21 mouse cellular contexts compared by ENCODE assay signal in the genomic region with DNA sequence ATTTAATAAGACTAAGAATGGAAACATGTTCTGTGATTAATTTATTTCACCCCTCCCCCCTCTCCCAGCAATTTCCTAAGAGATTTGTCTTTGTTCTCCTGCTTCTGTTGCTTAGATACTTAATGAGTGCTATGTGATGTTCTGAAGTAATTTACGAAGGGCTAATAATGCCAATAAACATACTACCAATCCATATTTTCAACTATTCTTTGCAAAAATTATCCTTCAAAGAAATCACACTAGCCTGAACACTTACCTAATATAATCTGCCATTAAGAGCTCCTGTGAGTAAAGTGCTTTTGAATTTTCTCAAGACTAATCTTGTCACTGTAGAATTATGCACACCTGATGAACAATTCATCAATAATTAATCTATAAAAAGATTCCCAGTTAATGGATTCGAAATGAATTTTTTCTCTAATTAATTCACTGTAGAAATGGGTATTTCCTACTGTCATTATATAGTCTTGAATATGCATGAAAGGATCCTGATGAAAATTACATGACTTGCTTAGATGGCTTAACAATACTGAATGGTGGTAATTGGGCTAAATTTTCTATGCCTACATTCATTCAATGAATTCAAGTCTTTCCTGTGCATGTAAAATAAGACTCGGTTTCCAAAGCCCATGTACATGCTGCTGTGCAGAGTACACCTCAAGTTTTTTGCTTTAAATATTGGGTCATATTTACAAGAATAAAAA.
DNase-seq lines count a peak whose midpoint lies in the region; ATAC-seq and TF ChIP-seq lines count a peak whose summit lies in the region.
"Had no signal": no experiment of that assay in that cellular context is flagged by ENCODE, and none has a peak within 500 bp of the region (broad histone marks: within the 10 kb centered on the region; RNA-seq: fewer than 3 reads in every experiment).

No protein-coding gene starts in this region.

- H3K4me1 ChIP-seq in hindbrain, embryonic 15.5 days (replicated peaks) = no peaks in the 10 kb centered on the region
- no peaks in the 10 kb centered on the region for H3K4me1 ChIP-seq in hindbrain, embryonic 11.5 days (replicated peaks; ENCODE audit: control insufficient read depth, insufficient read depth, low read length)
- H3K4me1 ChIP-seq in forebrain, embryonic 15.5 days = peaks cover 9% of the 10 kb centered on the region
- H3K4me1 ChIP-seq in midbrain, postnatal 0 days (ENCODE audit: insufficient read depth, low read length) = no peaks in the 10 kb centered on the region
- H3K4me1 ChIP-seq: embryonic facial prominence, embryonic 12.5 days; liver, embryonic 13.5 days; neural tube, embryonic 13.5 days had no signal

- no peak overlapping the region for H3K4me2 ChIP-seq in hindbrain, embryonic 15.5 days
- H3K4me2 ChIP-seq in hindbrain, embryonic 11.5 days (replicated peaks; ENCODE audit: low read depth, low read length) = no peak overlapping the region
- H3K4me2 ChIP-seq in forebrain, embryonic 15.5 days (replicated peaks) = no peak overlapping the region
- no peak overlapping the region for H3K4me2 ChIP-seq in midbrain, postnatal 0 days (ENCODE audit: low read depth, low read length, poor library complexity, severe bottlenecking)
- H3K4me2 ChIP-seq: embryonic facial prominence, embryonic 12.5 days; liver, embryonic 13.5 days; neural tube, embryonic 13.5 days had no signal

- no peaks in the 10 kb centered on the region for H3K36me3 ChIP-seq in hindbrain, embryonic 15.5 days
- no peaks in the 10 kb centered on the region for H3K36me3 ChIP-seq in hindbrain, embryonic 11.5 days (ENCODE audit: control insufficient read depth, insufficient read depth, low read length)
- no peaks in the 10 kb centered on the region for H3K36me3 ChIP-seq in forebrain, embryonic 15.5 days
- H3K36me3 ChIP-seq in midbrain, postnatal 0 days (ENCODE audit: insufficient read depth, low read length) = no peaks in the 10 kb centered on the region
- H3K36me3 ChIP-seq: embryonic facial prominence, embryonic 12.5 days; liver, embryonic 13.5 days; neural tube, embryonic 13.5 days had no signal

- 0 out of 2 replicates have a peak, but pooled peaks have one; percentile 61 for ATAC-seq in hindbrain, embryonic 15.5 days (ENCODE audit: low FRiP score, low read depth)
- ATAC-seq in hindbrain, embryonic 11.5 days (ENCODE audit: low FRiP score) = no peak
- peak; percentile 95 for ATAC-seq in forebrain, embryonic 15.5 days (replicated peaks)
- 0 out of 2 replicates have a peak, but pooled peaks have one; percentile 41 for ATAC-seq in midbrain, postnatal 0 days (ENCODE audit: low FRiP score)
- ATAC-seq in inflammation-experienced regulatory T-cells, adult 6 months = no peak
- ATAC-seq: Patski had no signal

- no peaks in the 10 kb centered on the region for H3K27me3 ChIP-seq in hindbrain, embryonic 15.5 days
- no peaks in the 10 kb centered on the region for H3K27me3 ChIP-seq in hindbrain, embryonic 11.5 days (ENCODE audit: control insufficient read depth, insufficient read depth, low read length)
- no peaks in the 10 kb centered on the region for H3K27me3 ChIP-seq in forebrain, embryonic 15.5 days
- no peaks in the 10 kb centered on the region for H3K27me3 ChIP-seq in midbrain, postnatal 0 days (ENCODE audit: insufficient read depth, low read length)
- H3K27me3 ChIP-seq: embryonic facial prominence, embryonic 12.5 days; liver, embryonic 13.5 days; neural tube, embryonic 13.5 days; Patski had no signal

- WGBS in hindbrain, embryonic 15.5 days = 59% methylated on average over 3 of the region's 3 CpGs
- WGBS in hindbrain, embryonic 11.5 days = 82% methylated on average over 3 of the region's 3 CpGs
- 8% methylated on average over 3 of the region's 3 CpGs for WGBS in forebrain, embryonic 15.5 days
- WGBS in midbrain, postnatal 0 days = 50% methylated on average over 3 of the region's 3 CpGs

- H3K9me3 ChIP-seq in hindbrain, embryonic 15.5 days = no peaks in the 10 kb centered on the region
- H3K9me3 ChIP-seq in hindbrain, embryonic 11.5 days (ENCODE audit: control insufficient read depth, low read length) = no peaks in the 10 kb centered on the region
- H3K9me3 ChIP-seq in forebrain, embryonic 15.5 days = no peaks in the 10 kb centered on the region
- no peaks in the 10 kb centered on the region for H3K9me3 ChIP-seq in midbrain, postnatal 0 days (ENCODE audit: low read length)
- H3K9me3 ChIP-seq: embryonic facial prominence, embryonic 12.5 days; liver, embryonic 13.5 days; neural tube, embryonic 13.5 days had no signal

- DNase-seq in hindbrain, embryonic 11.5 days (ENCODE audit: low spot score) = no peak
- DNase-seq in brain, embryonic 18.5 days (ENCODE audit: low read depth, low spot score) = peak; percentile 26
- DNase-seq in midbrain, postnatal 0 days (ENCODE audit: low spot score) = no peak
- no peak for DNase-seq in cerebellum, postnatal 36 days
- DNase-seq: cerebellum, adult 18-20 months; cerebellum, postnatal 14 days; gastrocnemius, postnatal 36 days; heart, adult 2 months; kidney, adult 2 months; layer of hippocampus, adult 9-11 months; liver, embryonic 13.5 days; lung, adult 2 months; lung, postnatal 14 days had no signal

- H3K27ac ChIP-seq in hindbrain, embryonic 15.5 days (replicated peaks) = no peak overlapping the region
- H3K27ac ChIP-seq in hindbrain, embryonic 11.5 days (ENCODE audit: low read depth, low read length) = no peak overlapping the region
- no peak overlapping the region; the same call in 1 of the 2 replicates for H3K27ac ChIP-seq in forebrain, embryonic 15.5 days (replicated peaks)
- no peak overlapping the region for H3K27ac ChIP-seq in midbrain, postnatal 0 days (ENCODE audit: low read depth, low read length)
- H3K27ac ChIP-seq: embryonic facial prominence, embryonic 12.5 days; heart, adult 2 months; kidney, postnatal 0 days; liver, embryonic 13.5 days; neural tube, embryonic 13.5 days; stomach, postnatal 0 days had no signal

- no peak overlapping the region for H3K9ac ChIP-seq in hindbrain, embryonic 15.5 days
- H3K9ac ChIP-seq in hindbrain, embryonic 11.5 days (ENCODE audit: low read depth, low read length) = no peak overlapping the region
- no peak overlapping the region for H3K9ac ChIP-seq in forebrain, embryonic 15.5 days (replicated peaks)
- no peak overlapping the region for H3K9ac ChIP-seq in midbrain, postnatal 0 days (replicated peaks; ENCODE audit: low read length, poor library complexity, severe bottlenecking)
- H3K9ac ChIP-seq: embryonic facial prominence, embryonic 12.5 days; liver, embryonic 13.5 days; neural tube, embryonic 13.5 days had no signal

- H3K4me3 ChIP-seq in hindbrain, embryonic 15.5 days = no peak overlapping the region
- H3K4me3 ChIP-seq in hindbrain, embryonic 11.5 days (ENCODE audit: low read depth, low read length) = no peak overlapping the region
- no peak overlapping the region for H3K4me3 ChIP-seq in forebrain, embryonic 15.5 days
- no peak overlapping the region for H3K4me3 ChIP-seq in midbrain, postnatal 0 days (ENCODE audit: low read depth, low read length)
- H3K4me3 ChIP-seq: embryonic facial prominence, embryonic 12.5 days; heart, adult 2 months; liver, embryonic 13.5 days; neural tube, embryonic 13.5 days had no signal

- TF ChIP-seq CTCF in midbrain, postnatal 0 days (IDR thresholded peaks at IDR 0.05) = no peak

Comparison
In these comparisons a context has a peak if more than half of its experiments do, and no peak if none do; other contexts are left out.
1. ATAC-seq: peak in hindbrain, embryonic 15.5 days (single experiment), forebrain, embryonic 15.5 days (single experiment) and midbrain, postnatal 0 days (single experiment); none in hindbrain, embryonic 11.5 days (single experiment) and inflammation-experienced regulatory T-cells, adult 6 months (single experiment).